Mouse (Mus musculus) G1E (cell line): ENCODE data around the gene Olfr159.

Source experiments
- CTCF ChIP-seq: IDR thresholded peaks from 2 replicates; pipeline ENCODE4 v1.5.1; 2012; ENCODE audit warnings: low read depth, low read length, inconsistent platforms, mixed read lengths
- GATA1 ChIP-seq: IDR thresholded peaks from 2 replicates; pipeline ENCODE4 v1.6.1; 2012; ENCODE audit warnings: borderline replicate concordance, low read length, inconsistent platforms, mixed read lengths
- POLR2AphosphoS5 ChIP-seq: IDR thresholded peaks from 2 replicates; pipeline ENCODE4 v1.6.1; 2012; ENCODE audit warnings: low read depth, low read length, inconsistent platforms; ENCODE audit not compliant: insufficient replicate concordance

GRCm38 (mm10) chr4:43730750-43731297, 40.0 kb downstream of the Olfr159 start:
- no peak for TF ChIP-seq POLR2AphosphoS5
- no peak for TF ChIP-seq CTCF
- TF ChIP-seq GATA1: no peak
